Mouse (Mus musculus) intestine, postnatal 0 days (tissue): ENCODE measurements around the gene Olfr1507. TPM values are rescaled to one million over a fixed set of nuclear protein-coding genes. Genes with fewer than 3 reads are reported as not detected.

Experiments used
- ATAC-seq: fragments of 200-750 bp; cut with Nextera tagmentation; 2 replicates; pipeline ENCODE4 v1.8.0; 2017; ENCODE audit warnings: mild to moderate bottlenecking, moderate TSS enrichment, moderate library complexity
- H3K27ac ChIP-seq: fragments of 300-500 bp; sonication (generic); 2 replicates; pipeline ENCODE4 v1.5.1; 2014; ENCODE audit warnings: mild to moderate bottlenecking, low read depth, low read length, moderate library complexity
- H3K27me3 ChIP-seq: fragments of 300-500 bp; sonication (generic); replicated peaks from 2 replicates; pipeline ENCODE4 v1.6.1; 2014; ENCODE audit warnings: low read length, mixed read lengths; ENCODE audit not compliant: control insufficient read depth, insufficient read depth
- H3K36me3 ChIP-seq: fragments of 300-500 bp; sonication (generic); 2 replicates; pipeline ENCODE4 v1.6.1; 2014; ENCODE audit warnings: mild to moderate bottlenecking, moderate library complexity; ENCODE audit not compliant: control insufficient read depth, insufficient read depth
- H3K4me1 ChIP-seq: fragments of 300-500 bp; sonication (generic); replicated peaks from 2 replicates; pipeline ENCODE4 v1.6.1; 2014; ENCODE audit warnings: antibody characterized with exemption, low read length, mixed read lengths; ENCODE audit not compliant: control insufficient read depth, insufficient read depth
- H3K4me2 ChIP-seq: fragments of 300-500 bp; sonication (generic); replicated peaks from 2 replicates; pipeline ENCODE4 v1.6.1; 2014; ENCODE audit warnings: low read depth, mild to moderate bottlenecking, moderate library complexity
- H3K4me3 ChIP-seq: fragments of 300-500 bp; sonication (generic); 2 replicates; pipeline ENCODE4 v1.5.1; 2014; ENCODE audit warnings: low read depth, low read length
- H3K9ac ChIP-seq: fragments of 300-500 bp; sonication (generic); 2 replicates; pipeline ENCODE4 v1.6.1; 2014; ENCODE audit warnings: mild to moderate bottlenecking, low read depth, low read length
- H3K9me3 ChIP-seq: fragments of 300-500 bp; sonication (generic); 2 replicates; pipeline ENCODE4 v1.6.1; 2016; ENCODE audit warnings: mixed run types; ENCODE audit not compliant: control insufficient read depth
- CTCF ChIP-seq: sonication (generic); IDR thresholded peaks from 2 replicates; pipeline ENCODE4 v1.5.1; 2016; ENCODE audit warnings: low read depth, mild to moderate bottlenecking, control low read depth, antibody characterized with exemption, moderate library complexity
- WGBS: fragments of 180-500 bp; shearing (Covaris S2); extraction: QIAGEN DNeasy Blood & Tissue Kit; methylation state at CpG from one replicate; pipeline ENCODE4 v1.1.7; 2014; 5-methylcytosine and 5-hydroxymethylcytosine counted together
- polyA plus RNA-seq: library from polyadenylated mRNA; unstranded; fragments of >200 nt; fragmentation: Nextera tagmentation; extraction: Ambion mirVana; gene quantifications from 2 replicates; pipeline ENCODE4 v1.2.1, GENCODE M21; 2015

Gene Olfr1507
- not detected in 2 replicates for polyA plus RNA-seq

DNA sequence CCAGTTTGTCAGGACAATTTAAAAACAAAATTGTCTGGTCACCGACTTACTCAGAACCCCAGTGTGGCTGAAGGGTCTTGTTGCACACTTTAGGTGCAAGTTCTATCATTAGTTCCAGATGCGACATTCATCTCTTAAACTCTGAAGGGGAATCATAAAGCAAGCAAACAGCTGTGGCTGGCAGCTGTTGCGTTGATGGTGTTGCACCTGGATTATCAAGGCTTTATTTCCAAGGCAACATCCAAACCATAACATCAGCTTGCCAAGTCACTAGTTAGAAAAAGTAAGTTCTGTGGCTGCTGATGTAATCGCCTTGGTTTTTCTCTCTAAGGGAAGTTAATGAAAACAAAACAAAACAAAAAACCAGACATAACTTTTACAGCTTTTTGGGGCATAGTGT is at the start of gene Olfr1507:
Gene Olfr1507, minus strand, starts transcription at position 234 of the 400 bp plus-strand sequence.
- no peak for TF ChIP-seq CTCF
- WGBS: 81% methylated on average over 4 of the region's 4 CpGs
- Histone ChIP-seq H3K4me3 (no peak within 1 kb of the TSS), H3K4me2 (no peak within 1 kb of the TSS), H3K27ac (no peak within 1 kb of the TSS), H3K36me3 (no peaks in the 10 kb centered on the region), H3K9ac (no peak within 1 kb of the TSS), H3K9me3 (no peaks in the 10 kb centered on the region), H3K27me3 (no peaks in the 10 kb centered on the region), H3K4me1 (no peaks in the 10 kb centered on the region)
- ATAC-seq: no peak

GRCm38 (mm10) chr14:52533336-52533735 is 37.8 kb upstream of the Olfr1507 start:
- H3K9me3 ChIP-seq: no peaks in the 10 kb centered on the region
- 86% methylated on average over 1 of the region's 1 CpGs for WGBS
- no peaks in the 10 kb centered on the region for H3K36me3 ChIP-seq
- no peak overlapping the region for H3K4me3 ChIP-seq
- no peak for TF ChIP-seq CTCF
- no peak overlapping the region for H3K9ac ChIP-seq
- no peak overlapping the region for H3K4me2 ChIP-seq
- H3K4me1 ChIP-seq: no peaks in the 10 kb centered on the region
- H3K27ac ChIP-seq: no peak overlapping the region
- H3K27me3 ChIP-seq: no peaks in the 10 kb centered on the region
- ATAC-seq: no peak

DNA sequence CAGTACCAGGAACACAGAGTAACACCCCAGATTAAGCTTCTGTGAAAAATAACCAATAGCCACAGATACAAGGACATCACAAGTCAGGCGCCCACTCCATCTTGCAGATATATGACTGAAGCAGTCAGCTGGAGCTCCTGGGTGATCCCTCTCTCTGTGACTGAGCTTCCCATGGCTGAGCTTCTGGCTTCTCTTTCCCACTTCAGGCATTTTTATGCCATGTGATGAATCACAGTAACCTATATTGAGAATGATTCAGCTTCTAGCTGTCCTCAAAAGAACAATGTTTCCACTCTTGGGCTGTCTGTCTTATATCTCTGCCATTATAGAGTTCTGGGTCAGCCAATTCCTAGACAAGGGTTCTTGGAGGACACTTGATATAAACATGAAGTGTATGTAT is 29.4 kb upstream of the Olfr1507 start:
- no peaks in the 10 kb centered on the region for H3K27me3 ChIP-seq
- no peaks in the 10 kb centered on the region for H3K9me3 ChIP-seq
- H3K27ac ChIP-seq: no peak overlapping the region
- H3K4me3 ChIP-seq: no peak overlapping the region
- H3K4me1 ChIP-seq: no peaks in the 10 kb centered on the region
- WGBS: 100% methylated on average over 1 of the region's 1 CpGs
- no peak for TF ChIP-seq CTCF
- no peak overlapping the region for H3K9ac ChIP-seq
- ATAC-seq: no peak
- H3K4me2 ChIP-seq: no peak overlapping the region
- no peaks in the 10 kb centered on the region for H3K36me3 ChIP-seq

- Histone ChIP-seq H3K36me3 (no peaks in the 10 kb centered on the region), H3K4me2 (no peak within 1 kb of the TSS), H3K4me1 (no peaks in the 10 kb centered on the region), H3K9ac (no peak within 1 kb of the TSS), H3K27me3 (no peaks in the 10 kb centered on the region), H3K4me3 (no peak within 1 kb of the TSS), H3K9me3 (no peaks in the 10 kb centered on the region), H3K27ac (no peak within 1 kb of the TSS)
- TF ChIP-seq CTCF: no peak
- no peak for ATAC-seq
- WGBS: 50% methylated on average over 2 of the region's 2 CpGs
These were observed 28.2 kb downstream of the Olfr1507 start, which contains the start of gene Olfr1508 for GRCm38 (mm10) chr14:52467395-52467794. Olfr1508 (minus strand) TSS chr14:52467495.

- no peaks in the 10 kb centered on the region for H3K27me3 ChIP-seq
- H3K4me1 ChIP-seq: no peaks in the 10 kb centered on the region
- no peak overlapping the region for H3K9ac ChIP-seq
- no peak overlapping the region for H3K27ac ChIP-seq
- H3K9me3 ChIP-seq: no peaks in the 10 kb centered on the region
- ATAC-seq: no peak
- no peak for TF ChIP-seq CTCF
- no peaks in the 10 kb centered on the region for H3K36me3 ChIP-seq
- H3K4me2 ChIP-seq: no peak overlapping the region
- WGBS: 60% methylated on average over 1 of the region's 1 CpGs
- H3K4me3 ChIP-seq: no peak overlapping the region
These were observed 29.8 kb downstream of the Olfr1507 start for GRCm38 (mm10) chr14:52465738-52466137.

- no peak for TF ChIP-seq CTCF
- Histone ChIP-seq H3K9ac (no peak overlapping the region), H3K9me3 (no peaks in the 10 kb centered on the region), H3K27ac (no peak overlapping the region), H3K4me3 (no peak overlapping the region), H3K36me3 (no peaks in the 10 kb centered on the region), H3K27me3 (no peaks in the 10 kb centered on the region), H3K4me1 (no peaks in the 10 kb centered on the region), H3K4me2 (no peak overlapping the region)
- ATAC-seq: no peak
These were observed 33.6 kb downstream of the Olfr1507 start for GRCm38 (mm10) chr14:52461928-52462327.

DNA sequence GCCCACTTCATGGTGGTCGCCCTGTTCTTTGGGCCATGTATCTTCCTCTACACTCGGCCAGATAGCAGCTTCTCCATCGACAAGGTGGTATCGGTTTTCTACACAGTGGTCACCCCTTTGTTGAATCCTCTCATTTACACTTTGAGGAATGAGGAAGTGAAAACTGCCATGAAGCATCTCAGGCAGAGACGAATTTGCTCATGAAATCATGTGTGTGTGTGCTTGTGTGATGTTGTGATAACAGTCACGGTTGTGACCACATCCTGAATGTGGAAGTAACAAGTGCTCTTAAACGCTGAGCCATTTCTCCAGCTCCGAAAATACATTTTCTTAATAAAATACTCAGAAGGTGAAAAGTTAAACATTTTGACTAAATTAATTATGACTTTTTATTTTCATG is 44.4 kb downstream of the Olfr1507 start:
- Histone ChIP-seq H3K9me3 (no peaks in the 10 kb centered on the region), H3K4me3 (no peak overlapping the region), H3K4me2 (no peak overlapping the region), H3K27me3 (no peaks in the 10 kb centered on the region), H3K4me1 (no peaks in the 10 kb centered on the region), H3K27ac (no peak overlapping the region), H3K9ac (no peak overlapping the region), H3K36me3 (no peaks in the 10 kb centered on the region)
- WGBS: 86% methylated on average over 8 of the region's 8 CpGs
- ATAC-seq: no peak
- no peak for TF ChIP-seq CTCF
